28 mouse cellular contexts compared by ENCODE assay signal in genomic region chr17:90695086-90695584, GRCm38 (mm10).
A peak's percentile ranks its signal among the peaks of the same experiment; 100 is the strongest.
DNase-seq lines count a peak whose midpoint lies in the region; ATAC-seq and TF ChIP-seq lines count a peak whose summit lies in the region.
"Had no signal": no experiment of that assay in that cellular context is flagged by ENCODE, and none has a peak within 500 bp of the region (broad histone marks: within the 10 kb centered on the region; RNA-seq: fewer than 3 reads in every experiment).

No protein-coding gene starts in this region.

- peaks cover 28% of the 10 kb centered on the region for H3K4me1 ChIP-seq in hindbrain, embryonic 10.5 days (replicated peaks)
- H3K4me1 ChIP-seq in hindbrain, postnatal 0 days (ENCODE audit: insufficient read depth, low read length): no peaks in the 10 kb centered on the region
- H3K4me1 ChIP-seq in midbrain, embryonic 13.5 days (replicated peaks): peaks cover 23% of the 10 kb centered on the region
- peaks cover 32% of the 10 kb centered on the region for H3K4me1 ChIP-seq in midbrain, embryonic 10.5 days
- H3K4me1 ChIP-seq: kidney, embryonic 15.5 days; limb, embryonic 15.5 days; liver, embryonic 13.5 days; megakaryocyte, embryonic 14.5 days had no signal

- H3K27ac ChIP-seq in hindbrain, embryonic 10.5 days: peak overlapping the region; percentile 81
- no peak overlapping the region for H3K27ac ChIP-seq in hindbrain, postnatal 0 days
- peak overlapping the region; percentile 90; the same call in 1 of the 2 replicates for H3K27ac ChIP-seq in midbrain, embryonic 13.5 days
- H3K27ac ChIP-seq in midbrain, embryonic 10.5 days (replicated peaks): no peak overlapping the region
- H3K27ac ChIP-seq: embryonic facial prominence, embryonic 10.5 days; embryonic facial prominence, embryonic 15.5 days; kidney, embryonic 15.5 days; limb, embryonic 10.5 days; limb, embryonic 15.5 days; liver, embryonic 13.5 days had no signal

- H3K4me2 ChIP-seq in hindbrain, postnatal 0 days (ENCODE audit: low read depth, low read length): no peak overlapping the region
- no peak overlapping the region for H3K4me2 ChIP-seq in midbrain, embryonic 13.5 days (replicated peaks)
- H3K4me2 ChIP-seq: embryonic facial prominence, embryonic 15.5 days; kidney, embryonic 15.5 days; limb, embryonic 15.5 days; liver, embryonic 13.5 days; neural tube, embryonic 13.5 days had no signal

- no peaks in the 10 kb centered on the region for H3K27me3 ChIP-seq in hindbrain, embryonic 10.5 days (ENCODE audit: insufficient read depth, poor library complexity, severe bottlenecking)
- H3K27me3 ChIP-seq in hindbrain, postnatal 0 days (ENCODE audit: insufficient read depth, low read length): no peaks in the 10 kb centered on the region
- no peaks in the 10 kb centered on the region for H3K27me3 ChIP-seq in midbrain, embryonic 13.5 days
- no peaks in the 10 kb centered on the region for H3K27me3 ChIP-seq in midbrain, embryonic 10.5 days (ENCODE audit: low read depth, poor library complexity, severe bottlenecking)
- H3K27me3 ChIP-seq: embryonic facial prominence, embryonic 15.5 days; hindbrain, embryonic 12.5 days; kidney, embryonic 15.5 days; limb, embryonic 15.5 days; liver, embryonic 13.5 days; megakaryocyte, embryonic 14.5 days; neural tube, embryonic 13.5 days had no signal

- H3K9me3 ChIP-seq in hindbrain, embryonic 10.5 days: no peaks in the 10 kb centered on the region
- H3K9me3 ChIP-seq in hindbrain, postnatal 0 days (ENCODE audit: low read length): no peaks in the 10 kb centered on the region
- H3K9me3 ChIP-seq in midbrain, embryonic 13.5 days: no peaks in the 10 kb centered on the region
- H3K9me3 ChIP-seq in midbrain, embryonic 10.5 days (replicated peaks): no peaks in the 10 kb centered on the region
- H3K9me3 ChIP-seq: embryonic facial prominence, embryonic 10.5 days; embryonic facial prominence, embryonic 15.5 days; hindbrain, embryonic 12.5 days; kidney, embryonic 15.5 days; limb, embryonic 10.5 days; limb, embryonic 15.5 days; liver, embryonic 13.5 days; megakaryocyte, embryonic 14.5 days; neural tube, embryonic 13.5 days had no signal

- no peak overlapping the region for H3K4me3 ChIP-seq in hindbrain, embryonic 10.5 days
- no peak overlapping the region for H3K4me3 ChIP-seq in hindbrain, postnatal 0 days (ENCODE audit: low read length)
- no peak overlapping the region for H3K4me3 ChIP-seq in midbrain, embryonic 13.5 days (replicated peaks)
- H3K4me3 ChIP-seq in midbrain, embryonic 10.5 days: no peak overlapping the region
- H3K4me3 ChIP-seq: embryonic facial prominence, embryonic 10.5 days; embryonic facial prominence, embryonic 15.5 days; hindbrain, embryonic 12.5 days; kidney, embryonic 15.5 days; limb, embryonic 10.5 days; limb, embryonic 15.5 days; liver, embryonic 13.5 days; megakaryocyte, embryonic 14.5 days; neural tube, embryonic 13.5 days had no signal

- DNase-seq in cerebellum, postnatal 10 days: peak; percentile 31 to 43
- DNase-seq in cerebellum, adult 11 months: no peak
- DNase-seq in hindbrain, embryonic 10.5 days (ENCODE audit: low spot score): no peak
- no peak for DNase-seq in hindbrain, postnatal 0 days (ENCODE audit: low spot score)
- DNase-seq in midbrain, embryonic 10.5 days (ENCODE audit: low spot score): no peak
- DNase-seq in cerebellum, postnatal 36 days: peak; percentile 19 to 44
- DNase-seq: adrenal gland, adult 2 months; adrenal gland, postnatal 36 days; gastrocnemius, postnatal 10 days; heart, postnatal 14 days; kidney, adult 18-20 months; kidney, postnatal 25 days; liver, embryonic 13.5 days; lung, adult 18-20 months; lung, postnatal 4 days; thymus, adult 2 months; thymus, postnatal 36 days had no signal

- no peak for TF ChIP-seq CTCF in hindbrain, postnatal 0 days (IDR thresholded peaks at IDR 0.05; ENCODE audit: low read depth)

- H3K36me3 ChIP-seq in hindbrain, embryonic 10.5 days: no peaks in the 10 kb centered on the region
- no peaks in the 10 kb centered on the region for H3K36me3 ChIP-seq in hindbrain, postnatal 0 days (ENCODE audit: insufficient read depth, low read length)
- no peaks in the 10 kb centered on the region for H3K36me3 ChIP-seq in midbrain, embryonic 13.5 days
- H3K36me3 ChIP-seq in midbrain, embryonic 10.5 days: no peaks in the 10 kb centered on the region
- H3K36me3 ChIP-seq: embryonic facial prominence, embryonic 10.5 days; embryonic facial prominence, embryonic 15.5 days; hindbrain, embryonic 12.5 days; kidney, embryonic 15.5 days; limb, embryonic 10.5 days; limb, embryonic 15.5 days; liver, embryonic 13.5 days; neural tube, embryonic 13.5 days had no signal

- no peak for ATAC-seq in hindbrain, postnatal 0 days
- no peak for ATAC-seq in midbrain, embryonic 13.5 days
- ATAC-seq: activated CD4-positive, CD25-positive, alpha-beta regulatory T cell, adult 4 months; lung, postnatal 0 days had no signal

- 92% methylated on average over 5 of the region's 5 CpGs for WGBS in hindbrain, embryonic 10.5 days
- 79% methylated on average over 5 of the region's 5 CpGs for WGBS in hindbrain, postnatal 0 days
- WGBS in midbrain, embryonic 13.5 days: 91% methylated on average over 5 of the region's 5 CpGs
- WGBS in midbrain, embryonic 10.5 days: 91% methylated on average over 5 of the region's 5 CpGs

- H3K9ac ChIP-seq in hindbrain, postnatal 0 days (replicated peaks; ENCODE audit: low read length): no peak overlapping the region
- no peak overlapping the region for H3K9ac ChIP-seq in midbrain, embryonic 13.5 days (replicated peaks)
- H3K9ac ChIP-seq: embryonic facial prominence, embryonic 15.5 days; hindbrain, embryonic 12.5 days; kidney, embryonic 15.5 days; limb, embryonic 15.5 days; liver, embryonic 13.5 days; neural tube, embryonic 13.5 days had no signal

Comparison
In these comparisons a context has a peak if more than half of its experiments do, and no peak if none do; other contexts are left out.
1. DNase-seq: peak in cerebellum, postnatal 10 days (2 of 2) and cerebellum, postnatal 36 days (2 of 2); none in cerebellum, adult 11 months (single experiment), hindbrain, embryonic 10.5 days (single experiment), hindbrain, postnatal 0 days (single experiment) and midbrain, embryonic 10.5 days (single experiment).
2. H3K27ac ChIP-seq: peak in hindbrain, embryonic 10.5 days (single experiment) and midbrain, embryonic 13.5 days (single experiment); none in hindbrain, postnatal 0 days (single experiment) and midbrain, embryonic 10.5 days (single experiment).